Mouse (Mus musculus) cerebellum, adult 8-10 months (tissue): Measurements from ENCODE around the gene Rab3a.

Experiments used
- DNase-seq: peaks from one replicate; pipeline ENCODE4 v3.0.0; 2022

Gene Rab3a

DNA sequence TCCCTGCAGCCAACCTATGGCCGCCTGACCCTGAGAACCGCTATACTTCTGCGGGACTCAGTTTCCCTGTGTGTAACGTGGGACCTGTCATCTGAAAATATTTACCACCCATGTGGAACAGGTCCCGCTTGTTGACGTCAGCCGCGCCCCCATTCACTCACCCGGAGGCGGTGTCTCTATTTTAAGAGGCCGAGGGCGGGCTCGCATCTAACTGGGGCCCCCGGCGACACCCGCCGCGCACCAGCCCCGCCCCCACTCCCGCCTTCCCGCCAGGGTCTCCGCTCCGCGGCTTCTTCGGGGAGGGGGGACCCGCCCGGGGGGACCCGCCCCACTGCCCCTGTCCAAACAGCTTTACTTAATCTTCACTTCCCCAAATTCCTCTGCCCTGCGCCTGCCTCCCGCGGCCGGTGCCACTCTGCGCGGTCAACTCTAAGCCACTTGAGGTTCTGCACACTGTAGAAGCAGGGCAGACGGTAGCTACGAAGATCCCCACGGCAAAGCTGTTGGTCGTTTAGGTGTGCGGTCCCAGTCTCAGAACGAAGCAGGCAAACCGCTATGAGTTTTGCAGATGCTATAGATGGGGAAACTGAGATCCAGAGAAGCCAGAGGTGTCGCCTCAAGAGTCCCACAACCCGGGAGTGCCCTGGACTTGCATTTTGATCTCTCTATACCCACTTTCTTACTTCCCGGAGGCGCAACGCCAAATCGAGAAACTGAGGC, 49.4 kb downstream of the Rab3a start:
- DNase-seq: no peak

DNA sequence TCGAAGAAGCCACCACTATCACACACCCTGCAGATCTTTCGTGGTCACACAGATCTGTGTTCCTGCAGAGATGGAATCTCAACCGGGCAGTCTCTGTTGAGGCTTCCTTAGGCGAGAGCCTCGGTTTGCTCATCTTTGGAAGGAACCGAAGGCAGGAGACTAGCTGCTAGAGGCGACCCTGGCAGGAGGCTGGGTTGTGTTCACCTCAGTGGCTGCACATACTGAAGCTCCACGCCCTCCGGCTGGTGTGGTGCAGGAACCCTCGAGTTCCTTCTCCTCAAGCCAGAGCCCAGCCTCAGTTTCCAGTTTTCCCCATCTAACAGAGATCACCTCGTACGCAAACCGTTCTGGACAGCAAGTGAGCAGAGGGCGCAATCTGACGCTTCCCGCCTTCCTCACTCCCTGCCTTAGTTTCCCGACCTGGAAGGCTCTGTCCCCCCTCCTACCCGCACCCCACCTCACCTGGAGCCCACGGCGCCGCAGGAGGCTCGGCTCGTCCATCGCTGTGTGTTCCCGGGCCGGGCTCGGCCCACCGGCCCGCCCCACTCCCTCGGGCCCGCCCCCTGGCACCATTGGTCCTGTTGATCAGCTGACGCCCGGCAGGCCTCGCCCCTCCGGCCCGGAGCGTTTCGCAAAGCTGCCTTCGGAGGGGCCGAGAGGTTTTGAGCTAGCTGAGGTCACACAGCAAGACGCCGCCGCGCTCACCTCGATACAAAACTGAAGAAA, 50.2 kb downstream of the Rab3a start, which contains the start of gene Mast3:
Gene Mast3 (minus strand): TSS at position 574 of the 726 bp plus-strand sequence.
- no peak for DNase-seq

DNA sequence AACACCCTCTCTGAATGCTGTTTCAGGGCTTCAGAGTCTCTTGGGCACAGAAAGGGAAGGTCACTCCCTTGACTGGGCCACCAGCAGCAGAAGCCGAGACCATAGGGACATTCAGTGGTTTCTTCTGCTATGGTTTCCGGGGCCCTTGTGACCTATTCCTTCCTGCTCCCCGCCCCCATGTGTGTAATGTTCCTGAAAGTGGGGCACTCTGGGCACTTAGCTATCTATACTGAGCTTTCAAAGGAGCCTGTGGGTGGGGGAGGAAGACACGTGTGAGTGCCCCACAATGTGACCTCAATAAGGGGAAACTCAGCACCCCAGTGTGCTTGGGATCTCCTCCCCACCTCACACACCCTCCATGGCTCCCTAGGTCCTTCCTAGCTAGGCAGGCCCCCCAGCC, 52.1 kb downstream of the Rab3a start:
- DNase-seq: no peak

DNA sequence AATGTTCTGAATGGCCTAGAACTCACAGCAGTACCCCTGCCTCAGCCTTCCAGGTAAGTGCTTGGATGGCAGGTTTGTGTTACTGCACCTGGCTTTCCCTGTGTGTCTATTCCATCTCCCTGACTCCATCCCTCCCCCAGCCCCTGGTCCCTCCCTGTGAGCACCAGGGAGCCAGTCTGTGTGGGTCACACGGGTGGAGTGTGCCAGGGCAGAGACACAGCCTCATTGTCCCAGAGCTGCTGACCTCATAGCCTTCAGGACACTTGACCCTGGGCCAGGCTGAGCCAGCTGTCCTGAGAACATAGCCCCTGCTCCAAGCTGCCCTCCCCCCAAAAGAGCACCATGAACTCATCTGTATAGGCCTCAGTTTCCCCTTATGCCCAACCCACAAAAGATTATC, 52.8 kb downstream of the Rab3a start:
- DNase-seq: no peak

GRCm38 (mm10) chr8:70808239-70808638, 53.8 kb downstream of the Rab3a start, which contains the start of gene Il12rb1:
Il12rb1 (plus strand) TSS chr8:70808449.
- DNase-seq: no peak
